ENCODE assay signal across 22 mouse cellular contexts in genomic region chr7:7049659-7050320, GRCm38 (mm10). TPM values are rescaled to one million over a fixed set of nuclear protein-coding genes. Genes with fewer than 3 reads are reported as not detected.
A peak's percentile ranks its signal among the peaks of the same experiment; 100 is the strongest.
DNase-seq lines count a peak whose midpoint lies in the region; ATAC-seq and TF ChIP-seq lines count a peak whose summit lies in the region.
"Not testable (repeated sequence)": the region's sequence is repeated elsewhere in the genome, so short reads cannot be mapped to it uniquely, and the experiment has no call there.
"Had no signal": no experiment of that assay in that cellular context is flagged by ENCODE, and none has a peak within 500 bp of the region (broad histone marks: within the 10 kb centered on the region; RNA-seq: fewer than 3 reads in every experiment).

No protein-coding gene starts in this region.

- not testable (repeated sequence) for H3K27ac ChIP-seq in forebrain, embryonic 11.5 days (ENCODE audit: low read depth, low read length); hindbrain, embryonic 11.5 days (ENCODE audit: low read depth, low read length); lung, embryonic 15.5 days; midbrain, embryonic 10.5 days (replicated peaks); stomach, embryonic 14.5 days (ENCODE audit: low read length)

- TF ChIP-seq CTCF in brain, embryonic 14.5 days (IDR thresholded peaks at IDR 0.05; ENCODE audit: borderline replicate concordance, extremely low read depth, insufficient read depth, insufficient read length) = not testable (repeated sequence)

- not testable (repeated sequence) for H3K4me1 ChIP-seq in forebrain, embryonic 11.5 days (replicated peaks; ENCODE audit: control insufficient read depth, insufficient read depth, low read length); hindbrain, embryonic 11.5 days (replicated peaks; ENCODE audit: control insufficient read depth, insufficient read depth, low read length); lung, embryonic 15.5 days; midbrain, embryonic 10.5 days; stomach, embryonic 14.5 days (ENCODE audit: control insufficient read depth, insufficient read depth, low read length)

- TF ChIP-seq POLR2A in brain, embryonic 14.5 days (IDR thresholded peaks at IDR 0.05; ENCODE audit: borderline replicate concordance, extremely low read depth, insufficient read depth, insufficient read length, poor library complexity, severe bottlenecking) = not testable (repeated sequence)

- not testable (repeated sequence) for ATAC-seq in forebrain, embryonic 11.5 days (replicated peaks; ENCODE audit: low FRiP score)
- peak; percentile 56; the same call in 1 of the 2 replicates for ATAC-seq in hindbrain, embryonic 11.5 days (ENCODE audit: low FRiP score)
- peak; percentile 67; the same call in 1 of the 2 replicates for ATAC-seq in lung, embryonic 15.5 days (ENCODE audit: borderline replicate concordance, extremely low read depth, low FRiP score, low TSS enrichment)
- peak; percentile 65 for ATAC-seq in stomach, embryonic 14.5 days (ENCODE audit: insufficient number of reproducible peaks, insufficient read depth, low FRiP score, low read depth)

- H3K27me3 ChIP-seq in forebrain, embryonic 11.5 days (ENCODE audit: control insufficient read depth, insufficient read depth, low read length); hindbrain, embryonic 11.5 days (ENCODE audit: control insufficient read depth, insufficient read depth, low read length); lung, embryonic 15.5 days; midbrain, embryonic 10.5 days (ENCODE audit: low read depth, poor library complexity, severe bottlenecking); stomach, embryonic 14.5 days (ENCODE audit: control insufficient read depth, insufficient read depth, low read length): not testable (repeated sequence)

- H3K36me3 ChIP-seq in forebrain, embryonic 11.5 days (ENCODE audit: control insufficient read depth, insufficient read depth, low read length); hindbrain, embryonic 11.5 days (ENCODE audit: control insufficient read depth, insufficient read depth, low read length); lung, embryonic 15.5 days; midbrain, embryonic 10.5 days; stomach, embryonic 14.5 days (ENCODE audit: control insufficient read depth, insufficient read depth, low read length): not testable (repeated sequence)

- not testable (repeated sequence) for H3K4me3 ChIP-seq in forebrain, embryonic 11.5 days (ENCODE audit: low read depth, low read length); hindbrain, embryonic 11.5 days (ENCODE audit: low read depth, low read length); lung, embryonic 15.5 days; midbrain, embryonic 10.5 days; stomach, embryonic 14.5 days (ENCODE audit: low read depth, low read length)

- not testable (repeated sequence) for H3K9me3 ChIP-seq in forebrain, embryonic 11.5 days (ENCODE audit: control insufficient read depth, low read length); hindbrain, embryonic 11.5 days (ENCODE audit: control insufficient read depth, low read length); lung, embryonic 15.5 days; stomach, embryonic 14.5 days (ENCODE audit: control insufficient read depth, low read depth, low read length)
- peaks cover 34% of the 10 kb centered on the region; the same call in 1 of the 2 replicates for H3K9me3 ChIP-seq in midbrain, embryonic 10.5 days (replicated peaks)

- H3K9ac ChIP-seq in forebrain, embryonic 11.5 days (ENCODE audit: low read length); hindbrain, embryonic 11.5 days (ENCODE audit: low read depth, low read length); lung, embryonic 15.5 days; stomach, embryonic 14.5 days (replicated peaks; ENCODE audit: low read depth, low read length): not testable (repeated sequence)

- 47% methylated on average over 7 of the region's 7 CpGs for WGBS in forebrain, embryonic 11.5 days
- WGBS in hindbrain, embryonic 11.5 days = 45% methylated on average over 7 of the region's 7 CpGs
- whole genome bisulfite sequencing in lung, embryonic 15.5 days = 50% methylated on average over 7 of the region's 7 CpGs
- WGBS in midbrain, embryonic 10.5 days = 57% methylated on average over 7 of the region's 7 CpGs
- WGBS in stomach, embryonic 14.5 days = 53% methylated on average over 7 of the region's 7 CpGs

- peak; percentile 11 for DNase-seq in WW6 (ENCODE audit: low read depth, low spot score)
- peak; percentile 2 for DNase-seq in brain, embryonic 14.5 days (ENCODE audit: low read depth)
- peak; percentile 53 for DNase-seq in forebrain, embryonic 11.5 days (ENCODE audit: low spot score)
- not testable (repeated sequence) for DNase-seq in hindbrain, embryonic 11.5 days (ENCODE audit: low spot score)
- DNase-seq in midbrain, embryonic 10.5 days (ENCODE audit: low spot score) = peak; percentile 15

- H3K4me2 ChIP-seq in forebrain, embryonic 11.5 days (ENCODE audit: low read depth, low read length, severe bottlenecking); hindbrain, embryonic 11.5 days (replicated peaks; ENCODE audit: low read depth, low read length); lung, embryonic 15.5 days; stomach, embryonic 14.5 days (replicated peaks; ENCODE audit: low read depth, low read length): not testable (repeated sequence)

RNA-seq across cellular contexts. Expression of gene Aurkc, which starts 54.7 kb away (rescaled TPM):
- polyA plus RNA-seq in brain, embryonic 14.5 days (2012; rRNA removed) = 0.05 and 0.08 TPM in 2 replicates
- not detected in 2 replicates for polyA plus RNA-seq in forebrain, embryonic 11.5 days (2014; fragmentation: Nextera tagmentation; extraction: Ambion mirVana)
- not detected in 2 replicates for polyA plus RNA-seq in hindbrain, embryonic 11.5 days (2014; fragmentation: Nextera tagmentation; extraction: Ambion mirVana)
- polyA plus RNA-seq in lung, embryonic 15.5 days (2015; fragmentation: Nextera tagmentation; extraction: Ambion mirVana) = not detected in 2 replicates
- not detected in 2 replicates for polyA plus RNA-seq in midbrain, embryonic 10.5 days (2016; fragmentation: Nextera tagmentation; extraction: Ambion mirVana)
- not detected in 2 replicates for polyA plus RNA-seq in stomach, embryonic 14.5 days (2014; fragmentation: Nextera tagmentation; extraction: Ambion mirVana)
- polyA plus RNA-seq: embryonic facial prominence, embryonic 11.5 days; embryonic facial prominence, embryonic 15.5 days; forebrain, embryonic 12.5 days; forebrain, embryonic 15.5 days; G1E; gonadal fat pad, adult 2 months; heart, adult 2 months; heart, embryonic 10.5 days; heart, embryonic 13.5 days; heart, embryonic 16.5 days; hindbrain, embryonic 13.5 days; hindbrain, postnatal 0 days; inflammation-experienced regulatory T-cells, adult 6 months; intestine, embryonic 16.5 days; Patski had no signal
